Mouse (Mus musculus) limb, embryonic 13.5 days (tissue): ENCODE data around the gene Slc6a9. TPM values are rescaled to one million over a fixed set of nuclear protein-coding genes. Genes with fewer than 3 reads are reported as not detected.
A peak's percentile ranks its signal among the peaks of the same experiment; 100 is the strongest.

Experiments
- ATAC-seq: fragments of 200-750 bp; cut with Nextera tagmentation; 2 replicates; pipeline ENCODE4 v1.8.0; 2017; ENCODE audit warnings: low read depth, moderate number of reproducible peaks, moderate TSS enrichment; ENCODE audit not compliant: low FRiP score
- H3K27ac ChIP-seq: fragments of 300-500 bp; sonication (generic); 2 replicates; pipeline ENCODE4 v1.5.1; 2015; ENCODE audit warnings: inconsistent platforms, mild to moderate bottlenecking, moderate library complexity
- H3K27me3 ChIP-seq: fragments of 300-500 bp; sonication (generic); 2 replicates; pipeline ENCODE4 v1.6.1; 2015; ENCODE audit warnings: mild to moderate bottlenecking, inconsistent platforms
- H3K36me3 ChIP-seq: fragments of 300-500 bp; sonication (generic); 2 replicates; pipeline ENCODE4 v1.6.1; 2015; ENCODE audit warnings: inconsistent platforms, mild to moderate bottlenecking, moderate library complexity
- H3K4me1 ChIP-seq: fragments of 300-500 bp; sonication (generic); 2 replicates; pipeline ENCODE4 v1.6.1; 2015; ENCODE audit warnings: inconsistent platforms
- H3K4me2 ChIP-seq: fragments of 300-500 bp; sonication (generic); replicated peaks from 2 replicates; pipeline ENCODE4 v1.6.1; 2015; ENCODE audit warnings: inconsistent platforms, mild to moderate bottlenecking, moderate library complexity
- H3K4me3 ChIP-seq: fragments of 300-500 bp; sonication (generic); 2 replicates; pipeline ENCODE4 v1.5.1; 2015; ENCODE audit warnings: moderate library complexity, mild to moderate bottlenecking, inconsistent platforms
- H3K9ac ChIP-seq: fragments of 300-500 bp; sonication (generic); 2 replicates; pipeline ENCODE4 v1.6.1; 2015; ENCODE audit warnings: mild to moderate bottlenecking, inconsistent platforms
- H3K9me3 ChIP-seq: fragments of 300-500 bp; sonication (generic); 2 replicates; pipeline ENCODE4 v1.6.1; 2016; ENCODE audit warnings: inconsistent platforms
- WGBS: fragments of 180-500 bp; shearing (Covaris S2); methylation state at CpG from one replicate; pipeline ENCODE4 v1.1.7; 2015; 5-methylcytosine and 5-hydroxymethylcytosine counted together
- polyA plus RNA-seq: library from polyadenylated mRNA; unstranded; fragments of >200 nt; fragmentation: Nextera tagmentation; extraction: Ambion mirVana; gene quantifications from 2 replicates; pipeline ENCODE4 v1.2.1, GENCODE M21; 2015

The Slc6a9 gene
- polyA plus RNA-seq, 1 experiment from 2014 or later = 15.6 TPM

DNA sequence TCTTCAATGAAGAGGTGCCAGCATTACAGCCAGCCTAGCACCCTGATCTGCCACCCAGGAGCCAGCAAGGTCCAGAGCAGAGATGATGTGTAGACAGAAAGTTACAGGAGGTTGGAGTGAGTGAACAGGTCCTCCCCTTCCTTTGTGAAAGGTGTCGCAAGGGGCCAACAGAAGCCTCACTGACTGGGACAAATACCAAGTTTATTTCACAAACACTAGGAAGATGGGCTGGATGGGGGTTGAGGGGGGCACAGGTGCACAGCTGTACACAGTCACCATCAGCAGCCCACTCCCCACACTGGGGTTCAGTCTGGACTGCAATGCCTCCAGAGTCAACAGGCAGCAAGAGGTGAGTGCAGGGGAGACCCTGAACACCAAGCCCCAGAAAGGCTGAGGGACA is 49.8 kb downstream of the Slc6a9 start:
- H3K9me3 ChIP-seq = no peaks in the 10 kb centered on the region
- WGBS = 89% methylated on average over 1 of the region's 1 CpGs
- peak overlapping the region; percentile 83 for H3K4me3 ChIP-seq
- H3K27me3 ChIP-seq = no peaks in the 10 kb centered on the region
- no peak for ATAC-seq
- peak overlapping the region; percentile 91 for H3K9ac ChIP-seq
- 0 out of 2 replicates have a peak overlapping the region, but pooled peaks have one; percentile 85 for H3K27ac ChIP-seq
- H3K36me3 ChIP-seq = peaks cover 44% of the 10 kb centered on the region
- H3K4me1 ChIP-seq = peaks cover 33% of the 10 kb centered on the region
- peak overlapping the region; percentile 81 for H3K4me2 ChIP-seq

DNA sequence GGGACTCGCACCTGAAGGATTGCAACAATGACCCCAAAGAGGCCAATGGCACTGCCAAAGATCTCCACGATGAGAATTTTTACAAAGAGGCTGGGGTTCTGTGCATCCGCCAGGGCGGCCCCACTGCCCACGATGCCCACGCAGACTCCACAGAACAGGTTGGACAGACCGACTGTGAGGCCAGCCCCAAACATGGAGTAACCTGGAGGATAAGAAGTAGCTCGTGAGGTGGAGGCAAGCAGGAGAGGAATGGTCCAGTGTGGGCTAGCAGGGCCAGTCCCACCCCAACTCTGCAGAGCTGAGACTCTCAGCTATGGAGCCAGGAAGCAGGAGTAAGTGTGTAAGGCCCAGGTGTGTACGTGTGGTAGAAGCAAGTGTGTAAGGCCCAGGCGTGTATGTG is 50.8 kb downstream of the Slc6a9 start:
- no peaks in the 10 kb centered on the region for H3K9me3 ChIP-seq
- H3K36me3 ChIP-seq = peaks cover 44% of the 10 kb centered on the region
- ATAC-seq = no peak
- no peaks in the 10 kb centered on the region for H3K27me3 ChIP-seq
- H3K9ac ChIP-seq = no peak overlapping the region
- peaks cover 33% of the 10 kb centered on the region for H3K4me1 ChIP-seq
- H3K27ac ChIP-seq = no peak overlapping the region
- H3K4me3 ChIP-seq = no peak overlapping the region
- 92% methylated on average over 10 of the region's 10 CpGs for WGBS
- no peak overlapping the region for H3K4me2 ChIP-seq

DNA sequence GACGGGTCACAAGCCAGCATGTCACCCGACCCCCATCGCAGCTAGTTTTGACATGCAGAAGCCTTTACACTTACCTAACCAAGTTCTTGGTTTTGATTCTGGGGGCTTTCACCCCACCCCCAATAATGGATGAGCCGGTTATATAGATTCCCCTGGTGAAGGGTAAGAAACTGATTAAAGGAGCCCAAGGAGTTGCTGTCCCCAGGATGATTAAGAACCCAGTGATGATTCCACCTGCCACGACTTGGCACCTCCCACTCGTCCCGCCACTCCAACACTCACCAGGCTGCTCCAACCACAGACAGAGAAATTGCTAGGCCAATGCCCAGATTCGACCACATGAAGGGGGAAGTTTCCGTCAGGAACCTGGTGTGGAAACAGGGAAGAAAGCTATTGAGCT is 51.7 kb downstream of the Slc6a9 start:
- Histone ChIP-seq H3K9ac (peak overlapping the region; percentile 85), H3K4me2 (peak overlapping the region; percentile 90), H3K9me3 (no peaks in the 10 kb centered on the region), H3K4me3 (peak overlapping the region; percentile 92), H3K4me1 (peaks cover 35% of the 10 kb centered on the region), H3K27ac (no peak overlapping the region), H3K27me3 (no peaks in the 10 kb centered on the region), H3K36me3 (peaks cover 38% of the 10 kb centered on the region)
- WGBS = 84% methylated on average over 9 of the region's 9 CpGs
- ATAC-seq = no peak

DNA sequence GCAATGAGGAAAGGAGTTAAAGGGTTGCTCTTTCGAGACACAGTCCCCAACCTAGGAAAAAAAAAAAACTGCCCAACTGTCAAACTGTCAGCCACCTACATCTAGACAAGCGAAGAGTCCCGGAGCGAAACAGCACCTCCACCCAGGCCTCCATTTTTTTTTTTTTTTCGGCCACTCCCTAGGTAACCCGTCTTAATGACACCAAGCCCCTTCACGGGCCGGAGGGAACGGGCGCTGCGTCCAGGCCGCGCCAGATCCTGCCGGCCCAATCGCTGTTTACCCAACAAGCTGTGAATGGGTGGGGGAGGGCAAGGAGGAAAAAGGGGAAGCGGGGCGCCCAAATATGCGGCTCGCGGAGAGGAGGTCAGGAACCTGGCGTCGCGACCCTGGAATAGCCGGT is 52.3 kb downstream of the Slc6a9 start:
- no peaks in the 10 kb centered on the region for H3K9me3 ChIP-seq
- peaks cover 32% of the 10 kb centered on the region for H3K36me3 ChIP-seq
- no peak overlapping the region for H3K27ac ChIP-seq
- 3% methylated on average over 23 of the region's 24 CpGs for WGBS
- no peaks in the 10 kb centered on the region for H3K27me3 ChIP-seq
- ATAC-seq = no peak
- peak overlapping the region; percentile 90 for H3K4me2 ChIP-seq
- peaks cover 39% of the 10 kb centered on the region for H3K4me1 ChIP-seq
- peak overlapping the region; percentile 85 for H3K9ac ChIP-seq
- H3K4me3 ChIP-seq = peak overlapping the region; percentile 92

DNA sequence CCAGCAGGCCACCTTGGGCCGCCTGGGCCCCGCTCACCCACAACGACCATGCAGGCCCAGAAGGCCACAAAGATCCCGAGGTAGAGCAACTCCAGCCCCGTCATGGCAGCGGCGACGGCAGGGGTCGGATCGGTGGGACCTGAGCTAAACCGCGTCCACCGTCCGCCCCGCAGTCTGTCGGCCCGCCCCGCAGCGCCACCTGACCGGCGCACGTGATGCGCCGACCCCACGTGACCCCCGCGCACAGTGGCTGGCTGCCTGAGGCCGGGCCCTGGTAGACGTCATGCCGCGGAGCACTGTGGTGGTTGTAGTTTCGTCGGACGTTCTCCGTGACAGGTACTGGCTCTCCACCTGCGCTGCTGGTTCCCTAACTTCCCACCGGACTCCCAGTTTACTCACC is 52.8 kb downstream of the Slc6a9 start, which contains the start of gene Atp6v0b:
Gene Atp6v0b, minus strand, starts transcription at position 201 of the 400 bp plus-strand sequence.
- peaks cover 32% of the 10 kb centered on the region for H3K36me3 ChIP-seq
- H3K9me3 ChIP-seq = no peaks in the 10 kb centered on the region
- H3K4me2 ChIP-seq = peak within 1 kb of the TSS; percentile 90
- WGBS = under 1% methylated on average over 37 of the region's 37 CpGs
- H3K9ac ChIP-seq = peak within 1 kb of the TSS; percentile 85
- H3K27ac ChIP-seq = no peak within 1 kb of the TSS
- peak; percentile 88 for ATAC-seq
- H3K4me3 ChIP-seq = peak within 1 kb of the TSS; percentile 92
- peaks cover 36% of the 10 kb centered on the region for H3K4me1 ChIP-seq
- H3K27me3 ChIP-seq = no peaks in the 10 kb centered on the region

DNA sequence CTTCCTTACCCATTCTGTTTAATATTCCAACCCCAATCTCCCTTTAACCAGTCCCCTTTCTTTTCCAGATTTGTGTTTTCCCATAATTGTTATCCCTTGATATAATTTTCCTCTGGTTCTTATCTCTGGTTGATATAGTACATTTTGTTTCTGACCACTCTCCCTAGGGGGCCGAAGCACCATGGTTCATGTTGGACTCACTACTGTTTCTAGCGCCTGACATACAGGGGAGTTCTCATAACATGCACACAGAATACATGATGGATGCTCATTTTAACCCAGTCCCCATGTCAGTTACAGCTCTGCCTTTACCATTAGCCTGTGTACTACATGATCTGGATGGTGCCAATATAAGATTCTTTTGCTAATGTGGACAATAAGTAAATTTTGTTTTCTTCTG is 53.6 kb downstream of the Slc6a9 start:
- Histone ChIP-seq H3K4me1 (peaks cover 32% of the 10 kb centered on the region), H3K36me3 (peaks cover 32% of the 10 kb centered on the region), H3K27ac (no peak overlapping the region), H3K9me3 (no peaks in the 10 kb centered on the region), H3K9ac (no peak overlapping the region), H3K4me3 (peak overlapping the region; percentile 92; the same call in 1 of the 2 replicates), H3K4me2 (peak overlapping the region; percentile 90), H3K27me3 (no peaks in the 10 kb centered on the region)
- 66% methylated on average over 2 of the region's 2 CpGs for WGBS
- ATAC-seq = no peak

DNA sequence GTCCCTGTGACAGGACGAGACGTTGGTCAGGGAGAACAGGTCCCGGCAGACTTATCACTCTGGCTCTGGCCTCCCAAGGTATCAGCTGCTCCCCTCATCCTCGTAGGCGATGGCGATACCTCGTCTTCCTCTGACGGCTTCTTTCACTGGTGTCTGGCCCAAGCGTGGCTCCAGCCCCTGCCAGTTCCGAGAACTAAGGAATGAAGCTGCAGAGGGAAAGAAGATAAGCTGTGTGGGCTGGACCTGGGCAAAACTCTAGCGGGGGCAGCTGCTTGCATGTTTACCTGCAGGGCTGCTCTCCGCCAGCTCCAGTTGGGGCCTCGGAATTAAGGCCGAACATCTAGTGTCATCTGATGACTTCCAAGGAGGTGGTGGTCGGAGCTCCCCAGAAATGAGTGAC is 55.2 kb downstream of the Slc6a9 start:
- Histone ChIP-seq H3K9ac (no peak overlapping the region), H3K27me3 (no peaks in the 10 kb centered on the region), H3K4me2 (no peak overlapping the region), H3K4me3 (no peak overlapping the region), H3K36me3 (peaks cover 36% of the 10 kb centered on the region), H3K27ac (no peak overlapping the region), H3K4me1 (peaks cover 23% of the 10 kb centered on the region), H3K9me3 (no peaks in the 10 kb centered on the region)
- 91% methylated on average over 15 of the region's 15 CpGs for WGBS
- ATAC-seq = no peak

DNA sequence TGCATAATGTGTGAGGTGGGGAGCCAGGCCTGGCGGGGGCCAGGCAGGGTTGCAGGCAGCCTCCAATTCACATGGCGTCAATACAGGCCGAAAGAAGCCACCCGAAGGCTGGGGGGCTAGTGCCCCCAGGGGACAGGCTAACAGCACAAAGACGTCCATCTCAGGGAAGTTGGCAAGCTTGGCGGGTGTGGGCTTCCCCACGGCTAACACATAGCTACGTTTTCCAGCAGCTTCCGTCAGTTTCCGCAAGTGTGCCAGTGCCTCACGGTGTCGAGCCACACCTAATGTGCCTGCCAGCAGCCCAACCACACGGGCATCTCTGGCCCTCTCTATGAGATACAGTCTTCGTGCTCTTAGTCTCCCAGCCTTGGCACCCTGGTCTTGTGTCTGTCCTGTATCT is 55.7 kb downstream of the Slc6a9 start:
- no peaks in the 10 kb centered on the region for H3K9me3 ChIP-seq
- H3K27me3 ChIP-seq = no peaks in the 10 kb centered on the region
- no peak overlapping the region for H3K9ac ChIP-seq
- H3K4me2 ChIP-seq = no peak overlapping the region
- no peak overlapping the region for H3K4me3 ChIP-seq
- peaks cover 23% of the 10 kb centered on the region for H3K4me1 ChIP-seq
- ATAC-seq = no peak
- no peak overlapping the region for H3K27ac ChIP-seq
- WGBS = 89% methylated on average over 14 of the region's 14 CpGs
- H3K36me3 ChIP-seq = peaks cover 36% of the 10 kb centered on the region

DNA sequence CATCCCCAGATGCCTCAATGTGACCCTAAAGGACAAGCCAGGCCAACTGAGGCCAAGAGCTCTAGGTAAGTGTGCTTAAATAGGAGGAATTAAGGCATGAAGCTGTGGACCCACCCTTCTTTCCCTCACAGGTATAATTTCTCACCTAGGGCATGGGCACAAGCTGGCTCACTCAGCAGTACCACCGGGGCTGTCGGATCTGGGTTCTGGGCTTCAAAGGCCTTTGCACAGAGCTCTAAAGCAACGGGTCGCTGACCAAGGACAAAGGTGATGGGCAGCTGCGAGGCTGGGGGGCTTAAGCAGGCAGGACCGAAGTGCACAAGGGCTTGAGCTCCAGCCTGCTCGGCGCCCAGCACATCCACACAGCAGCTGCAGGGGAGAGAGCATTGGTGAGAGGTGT is 56.4 kb downstream of the Slc6a9 start:
- H3K9me3 ChIP-seq = no peaks in the 10 kb centered on the region
- ATAC-seq = no peak
- peak overlapping the region; percentile 81 for H3K4me3 ChIP-seq
- 87% methylated on average over 8 of the region's 8 CpGs for WGBS
- H3K27me3 ChIP-seq = no peaks in the 10 kb centered on the region
- H3K9ac ChIP-seq = no peak overlapping the region
- H3K27ac ChIP-seq = no peak overlapping the region
- peaks cover 23% of the 10 kb centered on the region for H3K4me1 ChIP-seq
- peak overlapping the region; percentile 93 for H3K4me2 ChIP-seq
- H3K36me3 ChIP-seq = peaks cover 36% of the 10 kb centered on the region

DNA sequence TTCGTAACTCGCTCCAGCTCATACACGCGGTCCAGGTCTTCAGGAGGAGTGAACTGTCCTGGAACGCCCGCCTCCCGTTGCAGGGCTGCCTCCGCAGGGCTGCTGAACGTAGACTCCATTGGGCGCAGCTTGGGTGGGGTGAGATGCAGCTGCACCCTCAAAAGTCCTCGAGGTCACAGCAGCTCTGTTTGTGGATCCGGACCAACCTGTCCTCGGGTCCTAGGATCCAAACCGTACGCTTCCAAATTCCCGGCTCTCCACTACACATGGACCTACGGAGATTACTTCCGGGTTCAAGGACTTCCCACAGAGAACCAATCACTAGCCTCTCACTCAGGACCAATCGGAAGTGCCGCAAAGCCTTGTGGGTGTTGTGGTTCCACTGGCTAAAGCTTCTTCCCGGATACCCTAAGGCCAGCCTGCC is 57.4 kb downstream of the Slc6a9 start, which contains the start of gene Dph2:
Gene Dph2, minus strand, starts transcription at position 295 of the 424 bp plus-strand sequence.
- H3K27me3 ChIP-seq = no peaks in the 10 kb centered on the region
- no peak within 1 kb of the TSS for H3K27ac ChIP-seq
- peaks cover 13% of the 10 kb centered on the region for H3K4me1 ChIP-seq
- peak within 1 kb of the TSS; percentile 66 for H3K9ac ChIP-seq
- H3K36me3 ChIP-seq = peaks cover 44% of the 10 kb centered on the region
- ATAC-seq = peak; percentile 90
- under 1% methylated on average over 21 of the region's 21 CpGs for WGBS
- peak within 1 kb of the TSS; percentile 93 for H3K4me2 ChIP-seq
- no peaks in the 10 kb centered on the region for H3K9me3 ChIP-seq
- H3K4me3 ChIP-seq = peak within 1 kb of the TSS; percentile 81

DNA sequence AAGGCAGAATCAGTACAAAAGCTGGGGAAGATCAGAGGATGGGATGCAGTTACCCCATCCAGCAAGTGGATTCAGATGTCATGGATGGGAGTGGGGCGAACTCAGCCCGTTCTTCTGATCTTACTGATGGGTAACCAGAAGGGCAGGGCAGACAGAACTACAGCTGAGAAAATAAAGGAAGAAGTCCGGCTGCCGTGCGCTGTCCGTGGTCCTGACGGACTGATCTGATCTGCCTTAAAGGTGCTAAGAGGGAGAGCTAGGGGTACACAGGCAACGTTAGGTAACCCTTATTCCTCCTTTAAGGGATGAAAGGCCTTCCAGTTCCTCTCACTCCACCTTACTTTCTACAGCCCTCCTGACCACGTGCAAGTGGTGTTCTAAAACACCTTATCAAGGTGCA is 59.1 kb downstream of the Slc6a9 start:
- 21% methylated on average over 9 of the region's 9 CpGs for WGBS
- no peaks in the 10 kb centered on the region for H3K27me3 ChIP-seq
- H3K9me3 ChIP-seq = no peaks in the 10 kb centered on the region
- H3K4me2 ChIP-seq = no peak overlapping the region
- no peak for ATAC-seq
- peaks cover 58% of the 10 kb centered on the region for H3K36me3 ChIP-seq
- no peak overlapping the region for H3K4me3 ChIP-seq
- H3K4me1 ChIP-seq = peaks cover 11% of the 10 kb centered on the region
- no peak overlapping the region for H3K27ac ChIP-seq
- no peak overlapping the region for H3K9ac ChIP-seq

DNA sequence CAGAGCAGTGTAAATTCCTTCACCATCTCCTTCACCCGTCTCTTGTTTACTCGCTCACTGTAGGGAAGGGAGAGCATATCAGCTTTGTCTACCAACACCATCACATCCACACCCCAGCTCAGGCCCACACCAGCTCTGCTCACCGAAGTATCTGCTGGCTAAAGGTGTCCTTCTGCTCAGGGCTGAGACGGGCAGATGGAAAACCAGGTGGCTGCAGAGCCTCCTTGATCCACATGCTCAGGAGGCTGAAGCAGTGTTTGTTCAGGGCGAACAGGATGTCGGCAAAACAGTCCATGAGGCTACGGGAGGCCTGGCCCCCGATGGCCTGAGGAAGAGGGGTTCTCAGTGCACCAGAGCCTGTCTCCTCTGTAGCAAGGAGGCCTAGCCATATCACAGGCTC is 60.3 kb downstream of the Slc6a9 start:
- 87% methylated on average over 8 of the region's 8 CpGs for WGBS
- ATAC-seq = no peak

DNA sequence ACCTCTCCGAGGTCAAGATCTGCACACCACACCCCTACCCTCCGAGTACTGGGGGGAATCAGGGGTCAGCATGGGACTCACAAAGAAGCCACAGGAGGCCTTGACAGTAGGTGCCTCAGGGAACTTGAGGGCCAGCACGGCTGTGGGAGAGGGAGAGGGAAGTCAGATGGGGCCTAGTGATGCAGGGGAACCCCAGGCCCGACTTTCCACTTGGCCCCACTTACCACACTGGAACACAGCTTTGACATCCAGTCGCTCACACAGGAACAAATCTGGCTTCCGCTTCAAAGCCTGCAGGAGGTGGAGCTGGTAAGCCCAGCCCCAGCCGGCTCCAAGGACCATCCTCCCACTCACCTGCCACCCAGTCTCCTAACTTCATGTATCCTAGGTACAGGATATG is 61.0 kb downstream of the Slc6a9 start:
- Histone ChIP-seq H3K4me3 (no peak overlapping the region), H3K9ac (no peak overlapping the region), H3K36me3 (peaks cover 63% of the 10 kb centered on the region), H3K27ac (no peak overlapping the region), H3K27me3 (no peaks in the 10 kb centered on the region), H3K4me1 (peaks cover 11% of the 10 kb centered on the region), H3K4me2 (no peak overlapping the region), H3K9me3 (no peaks in the 10 kb centered on the region)
- WGBS = 75% methylated on average over 7 of the region's 7 CpGs
- no peak for ATAC-seq

More for the DNA sequence above, 60.3 kb downstream of the Slc6a9 start:
- H3K36me3 ChIP-seq = peaks cover 63% of the 10 kb centered on the region
- H3K4me2 ChIP-seq = no peak overlapping the region
- H3K4me1 ChIP-seq = peaks cover 11% of the 10 kb centered on the region
- no peak overlapping the region for H3K4me3 ChIP-seq
- H3K27ac ChIP-seq = no peak overlapping the region
- no peaks in the 10 kb centered on the region for H3K27me3 ChIP-seq
- H3K9me3 ChIP-seq = no peaks in the 10 kb centered on the region
- H3K9ac ChIP-seq = no peak overlapping the region
